Mouse (Mus musculus) kidney, embryonic 14.5 days (tissue): ENCODE measurements around the gene Eef1a2. TPM values are rescaled to one million over a fixed set of nuclear protein-coding genes. Genes with fewer than 3 reads are reported as not detected.

Experiments
- ATAC-seq: fragments of 200-750 bp; cut with Nextera tagmentation; 2 replicates; pipeline ENCODE4 v1.8.0; 2017; ENCODE audit warnings: moderate number of reproducible peaks, mild to moderate bottlenecking, moderate TSS enrichment, moderate library complexity; ENCODE audit not compliant: low FRiP score, low TSS enrichment
- H3K27ac ChIP-seq: fragments of 300-500 bp; sonication (generic); 2 replicates; pipeline ENCODE4 v1.5.1; 2014; ENCODE audit warnings: low read depth, mild to moderate bottlenecking, low read length, moderate library complexity, mixed read lengths
- H3K27me3 ChIP-seq: fragments of 300-500 bp; sonication (generic); 2 replicates; pipeline ENCODE4 v1.6.1; 2014; ENCODE audit warnings: mild to moderate bottlenecking, low read length; ENCODE audit not compliant: control insufficient read depth, insufficient read depth
- H3K36me3 ChIP-seq: fragments of 300-500 bp; sonication (generic); 2 replicates; pipeline ENCODE4 v1.6.1; 2014; ENCODE audit warnings: low read length, mixed read lengths; ENCODE audit not compliant: control insufficient read depth, insufficient read depth
- H3K4me1 ChIP-seq: fragments of 300-500 bp; sonication (generic); 2 replicates; pipeline ENCODE4 v1.6.1; 2014; ENCODE audit warnings: low read length, mixed read lengths; ENCODE audit not compliant: control insufficient read depth, insufficient read depth
- H3K4me2 ChIP-seq: fragments of 300-500 bp; sonication (generic); replicated peaks from 2 replicates; pipeline ENCODE4 v1.6.1; 2014; ENCODE audit warnings: low read depth, mild to moderate bottlenecking, low read length
- H3K4me3 ChIP-seq: fragments of 300-500 bp; sonication (generic); 2 replicates; pipeline ENCODE4 v1.5.1; 2014; ENCODE audit warnings: mild to moderate bottlenecking, low read length
- H3K9ac ChIP-seq: fragments of 300-500 bp; sonication (generic); 2 replicates; pipeline ENCODE4 v1.6.1; 2014; ENCODE audit warnings: low read depth, mild to moderate bottlenecking, low read length, moderate library complexity
- H3K9me3 ChIP-seq: fragments of 300-500 bp; sonication (generic); 2 replicates; pipeline ENCODE4 v1.6.1; 2016; ENCODE audit warnings: low read length; ENCODE audit not compliant: control insufficient read depth
- WGBS: fragments of 180-500 bp; shearing (Covaris S2); extraction: QIAGEN DNeasy Blood & Tissue Kit; methylation state at CpG from one replicate; pipeline ENCODE4 v1.1.7; 2014; 5-methylcytosine and 5-hydroxymethylcytosine counted together
- polyA plus RNA-seq: library from polyadenylated mRNA; unstranded; fragments of >200 nt; fragmentation: Nextera tagmentation; extraction: Ambion mirVana; gene quantifications from 2 replicates; pipeline ENCODE4 v1.2.1, GENCODE M21; 2014

Eef1a2 gene
- polyA plus RNA-seq, 1 experiment from 2014 or later, result not detected

DNA sequence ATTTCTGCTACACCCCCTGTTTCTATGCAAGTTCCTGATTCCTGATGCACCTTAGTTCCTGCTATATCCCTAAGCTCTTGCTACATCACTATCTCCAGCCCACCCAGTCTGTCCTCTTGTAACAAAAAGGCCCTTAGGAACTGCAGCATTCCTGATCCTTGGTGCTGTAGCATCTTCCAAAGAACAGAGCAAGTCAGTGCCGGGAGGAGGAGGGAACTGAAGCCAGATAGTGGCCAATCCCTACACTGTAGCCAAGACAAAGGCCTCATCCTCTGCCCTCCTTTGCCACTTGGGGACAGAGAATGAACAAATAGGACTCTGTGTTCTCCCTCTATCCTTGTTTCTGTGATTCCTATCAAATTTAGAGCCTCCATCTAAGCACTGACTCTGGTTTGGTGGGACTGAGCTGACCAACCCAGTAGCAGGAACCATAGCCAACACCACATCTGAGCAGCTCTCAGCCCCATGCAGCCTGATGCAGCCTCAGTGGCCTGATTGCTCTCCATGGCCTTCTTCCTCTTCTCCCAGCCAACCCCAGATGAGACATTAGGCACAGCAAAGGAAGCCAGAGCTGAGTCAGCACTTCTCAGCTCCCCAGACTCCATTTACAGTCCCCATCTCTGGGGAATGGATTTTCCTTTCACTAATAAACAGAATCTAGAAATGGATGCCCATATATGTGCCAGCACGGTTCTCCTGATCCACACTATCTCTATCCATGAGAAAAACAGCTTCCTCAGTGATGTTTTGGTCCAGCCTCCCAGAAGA, 13.1 kb downstream of the Eef1a2 start:
- no peak for ATAC-seq
- WGBS, result 64% methylated on average over 2 of the region's 2 CpGs
- H3K4me3 ChIP-seq, result no peak overlapping the region
- no peaks in the 10 kb centered on the region for H3K9me3 ChIP-seq
- no peak overlapping the region for H3K27ac ChIP-seq
- no peaks in the 10 kb centered on the region for H3K4me1 ChIP-seq
- no peak overlapping the region for H3K4me2 ChIP-seq
- peaks cover 23% of the 10 kb centered on the region for H3K27me3 ChIP-seq
- no peak overlapping the region for H3K9ac ChIP-seq
- no peaks in the 10 kb centered on the region for H3K36me3 ChIP-seq

DNA sequence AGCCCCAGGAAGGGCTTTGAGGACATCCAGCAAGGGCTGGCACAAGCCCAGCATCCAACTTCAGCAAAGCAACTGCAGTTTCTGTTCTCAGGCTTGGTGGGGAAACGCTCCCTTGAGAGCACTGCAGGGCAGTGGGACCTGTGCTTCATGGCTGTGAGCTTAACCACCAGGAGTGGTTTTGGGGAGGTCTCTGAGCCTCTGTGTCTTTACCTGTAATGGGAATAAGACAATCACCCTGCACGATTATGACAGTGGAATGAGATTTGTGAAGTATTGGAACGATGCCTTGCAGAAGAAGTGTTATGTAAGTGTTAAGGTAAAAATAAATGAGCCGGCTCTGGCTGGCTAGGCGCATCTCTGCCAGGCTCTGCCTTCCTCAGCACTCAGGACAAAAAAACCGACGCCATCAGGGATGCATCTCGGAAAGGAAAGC, 14.1 kb downstream of the Eef1a2 start:
- no peaks in the 10 kb centered on the region for H3K4me1 ChIP-seq
- H3K9ac ChIP-seq, result no peak overlapping the region
- no peak overlapping the region for H3K4me2 ChIP-seq
- peaks cover 15% of the 10 kb centered on the region for H3K27me3 ChIP-seq
- no peaks in the 10 kb centered on the region for H3K36me3 ChIP-seq
- WGBS, result 60% methylated on average over 8 of the region's 8 CpGs
- no peak for ATAC-seq
- no peak overlapping the region for H3K4me3 ChIP-seq
- no peaks in the 10 kb centered on the region for H3K9me3 ChIP-seq
- no peak overlapping the region for H3K27ac ChIP-seq

DNA sequence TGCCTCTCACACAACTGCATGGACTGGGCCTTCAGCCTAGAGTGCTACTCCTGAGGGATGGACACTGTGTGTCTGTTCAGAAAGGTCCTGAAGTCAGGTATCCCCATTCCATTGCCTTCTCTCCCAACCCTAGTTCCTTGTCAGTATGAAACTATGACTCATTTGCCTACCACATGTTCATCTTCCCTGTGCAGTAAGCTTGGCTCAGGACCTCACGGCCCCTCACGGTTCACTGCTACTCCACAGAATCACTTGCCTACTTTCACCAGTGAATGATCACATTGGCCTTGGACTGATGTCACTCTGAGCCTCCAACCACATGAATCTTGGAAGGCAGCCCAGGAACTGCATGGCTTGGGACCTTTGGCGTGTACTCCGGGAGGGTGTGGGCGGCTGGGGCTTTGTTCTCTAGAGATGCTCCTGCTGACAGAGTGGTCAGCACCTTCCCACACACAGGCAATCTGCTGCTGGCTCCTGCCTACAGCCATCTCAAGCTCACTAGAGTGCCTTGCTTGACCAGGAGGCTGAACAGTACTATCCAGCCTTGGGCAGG, 17.1 kb downstream of the Eef1a2 start:
- Histone ChIP-seq H3K4me2 (no peak overlapping the region), H3K4me1 (no peaks in the 10 kb centered on the region), H3K9me3 (no peaks in the 10 kb centered on the region), H3K27ac (no peak overlapping the region), H3K36me3 (no peaks in the 10 kb centered on the region), H3K4me3 (no peak overlapping the region), H3K9ac (no peak overlapping the region), H3K27me3 (peaks cover 28% of the 10 kb centered on the region)
- ATAC-seq, result no peak
- whole genome bisulfite sequencing, result 89% methylated on average over 5 of the region's 5 CpGs

DNA sequence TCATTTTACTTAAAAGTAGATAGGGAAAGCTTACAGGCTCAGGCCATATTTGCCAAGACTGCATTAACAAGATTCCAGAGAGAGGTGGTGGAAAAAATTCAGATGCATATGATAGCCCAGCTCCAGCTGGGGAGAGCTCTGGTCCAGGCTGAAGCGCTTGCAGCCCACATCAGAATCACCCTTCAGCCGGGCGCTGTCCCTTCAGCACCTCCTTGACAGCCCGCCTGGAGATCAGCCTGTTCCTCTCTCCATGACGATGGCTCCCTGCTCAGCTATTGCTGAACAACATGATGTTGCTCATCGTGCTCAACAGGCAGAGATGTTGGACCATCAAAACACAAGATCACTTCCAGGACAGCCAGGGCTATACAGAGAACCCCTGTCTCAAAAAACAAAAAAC, 19.9 kb downstream of the Eef1a2 start:
- Histone ChIP-seq H3K27ac (no peak overlapping the region), H3K4me2 (no peak overlapping the region), H3K36me3 (no peaks in the 10 kb centered on the region), H3K4me3 (no peak overlapping the region), H3K27me3 (peaks cover 56% of the 10 kb centered on the region), H3K4me1 (0 out of 2 replicates have a peak, but pooled peaks cover 3% of the 10 kb centered on the region), H3K9me3 (no peaks in the 10 kb centered on the region), H3K9ac (no peak overlapping the region)
- WGBS, result 3% methylated on average over 6 of the region's 6 CpGs
- no peak for ATAC-seq

DNA sequence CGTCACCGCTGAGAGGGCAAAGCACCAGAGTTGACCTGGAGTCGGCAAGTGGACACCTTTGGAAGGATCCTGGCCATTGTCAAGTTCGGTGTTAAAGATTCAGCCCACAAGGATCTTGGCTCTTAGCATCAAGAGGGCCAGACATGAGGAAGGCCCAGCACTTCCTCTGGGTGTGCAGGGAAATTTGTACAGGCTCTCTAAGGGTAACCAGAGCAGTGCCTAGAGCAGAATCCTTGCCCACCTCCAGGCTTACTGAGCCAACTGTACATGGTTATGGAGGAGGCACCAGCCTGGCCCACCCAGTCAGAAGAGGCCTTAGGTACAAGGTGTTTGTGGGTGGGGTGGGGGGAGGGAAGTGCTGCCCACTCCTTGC, 21.4 kb downstream of the Eef1a2 start:
- H3K4me2 ChIP-seq, result no peak overlapping the region; the same call in 1 of the 2 replicates
- no peak for ATAC-seq
- WGBS, result 7% methylated on average over 4 of the region's 4 CpGs
- H3K4me1 ChIP-seq, result 0 out of 2 replicates have a peak, but pooled peaks cover 3% of the 10 kb centered on the region
- no peak overlapping the region for H3K9ac ChIP-seq
- peaks cover 61% of the 10 kb centered on the region for H3K27me3 ChIP-seq
- no peaks in the 10 kb centered on the region for H3K9me3 ChIP-seq
- H3K4me3 ChIP-seq, result peak overlapping the region; percentile 38; the same call in 1 of the 2 replicates
- no peaks in the 10 kb centered on the region for H3K36me3 ChIP-seq
- H3K27ac ChIP-seq, result no peak overlapping the region

DNA sequence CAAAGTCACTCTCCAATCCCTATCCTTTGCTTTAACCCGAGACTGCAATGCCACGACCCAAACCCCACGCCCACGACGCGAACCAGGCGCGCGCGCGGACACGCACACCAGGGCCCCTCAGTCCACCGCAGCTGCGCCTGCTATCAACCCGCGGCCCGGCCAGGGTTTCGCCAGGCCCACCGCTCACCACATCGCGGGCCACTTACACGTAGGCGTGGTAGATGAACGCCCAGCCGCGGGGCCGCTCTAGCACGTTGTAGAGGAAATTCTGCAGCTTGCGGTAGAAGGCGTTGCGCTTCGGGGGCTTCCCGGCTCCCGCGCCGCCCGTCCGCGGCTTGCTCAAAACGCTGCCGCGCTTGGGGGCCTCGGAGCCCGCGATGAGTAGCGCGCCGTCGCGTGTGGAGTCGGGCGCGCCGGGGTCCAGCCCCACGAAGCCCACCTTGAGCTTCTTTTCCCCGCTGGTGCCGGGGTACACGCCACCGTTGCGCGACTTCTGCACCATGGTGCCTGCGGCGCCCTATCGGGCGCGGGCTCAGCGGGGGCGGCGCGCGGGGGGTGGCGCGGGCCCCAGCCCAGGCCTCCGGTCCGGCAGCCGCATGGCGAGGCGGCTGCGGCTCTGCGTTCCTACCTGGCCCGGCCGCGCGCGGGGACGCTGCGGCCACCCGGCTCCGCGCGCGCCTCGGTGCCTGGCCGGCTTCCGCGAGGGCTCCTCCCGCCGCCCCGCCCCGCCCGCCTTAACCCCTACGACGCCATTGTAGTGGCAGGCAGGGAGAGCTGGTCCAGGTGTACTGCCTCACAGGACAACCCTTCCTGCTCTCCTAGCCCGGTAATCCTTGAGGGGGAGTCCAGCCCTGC, 22.0 kb downstream of the Eef1a2 start, which contains the start of gene Kcnq2:
TSS of gene Kcnq2 (minus strand) at position 710 of the 855 bp plus-strand sequence.
- peak; percentile 49; the same call in 1 of the 2 replicates for ATAC-seq
- H3K4me3 ChIP-seq, result peak within 1 kb of the TSS; percentile 38

DNA sequence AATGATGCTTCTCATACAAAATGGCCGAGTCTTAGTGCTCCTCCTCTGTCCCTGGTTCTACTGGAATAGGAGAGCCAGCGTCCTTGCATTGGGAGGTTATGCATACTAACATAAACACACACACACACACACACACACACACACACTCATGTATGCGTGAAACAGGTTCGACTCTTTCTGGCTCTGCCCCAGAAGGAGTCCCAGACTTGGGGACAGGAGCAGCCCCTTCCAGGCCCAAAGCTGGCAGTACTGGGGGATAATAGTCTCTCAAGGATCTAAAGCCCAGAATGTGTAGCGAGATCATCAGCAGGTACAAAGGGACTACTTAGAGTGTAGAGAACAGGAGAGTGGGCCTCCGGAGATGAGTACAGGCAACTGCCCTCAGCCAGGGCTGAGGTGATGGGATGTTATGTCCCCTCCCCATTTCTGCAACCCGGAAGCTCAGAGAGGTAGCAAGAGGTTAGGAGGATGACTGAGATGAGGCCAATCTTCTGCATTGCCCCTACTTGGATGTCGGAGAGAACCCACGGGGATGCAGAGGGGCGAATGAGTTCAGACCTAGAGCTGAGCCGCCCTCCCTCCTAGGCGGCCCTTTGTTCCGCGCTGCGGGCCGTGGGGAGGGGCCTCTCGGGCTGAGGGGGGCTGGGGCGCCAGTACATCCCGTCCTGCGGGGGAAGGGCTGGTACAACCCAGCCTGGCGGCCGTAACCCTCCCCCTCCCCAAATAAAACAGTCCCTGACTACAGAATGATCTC, 22.8 kb downstream of the Eef1a2 start:
- Histone ChIP-seq H3K27me3 (peaks cover 56% of the 10 kb centered on the region), H3K4me3 (peak overlapping the region; percentile 38), H3K4me1 (0 out of 2 replicates have a peak, but pooled peaks cover 3% of the 10 kb centered on the region), H3K27ac (no peak overlapping the region), H3K4me2 (peak overlapping the region; percentile 62), H3K9me3 (no peaks in the 10 kb centered on the region), H3K9ac (no peak overlapping the region), H3K36me3 (no peaks in the 10 kb centered on the region)
- ATAC-seq, result peak; percentile 80; the same call in 1 of the 2 replicates
- 9% methylated on average over 21 of the region's 22 CpGs for WGBS

More for the DNA sequence above, 22.0 kb downstream of the Eef1a2 start, which contains the start of gene Kcnq2:
- WGBS, result under 1% methylated on average over 88 of the region's 104 CpGs
- no peak within 1 kb of the TSS for H3K9ac ChIP-seq
- H3K9me3 ChIP-seq, result no peaks in the 10 kb centered on the region
- H3K4me2 ChIP-seq, result peak within 1 kb of the TSS; percentile 62
- no peak within 1 kb of the TSS for H3K27ac ChIP-seq
- no peaks in the 10 kb centered on the region for H3K36me3 ChIP-seq
- peaks cover 58% of the 10 kb centered on the region for H3K27me3 ChIP-seq
- H3K4me1 ChIP-seq, result 0 out of 2 replicates have a peak, but pooled peaks cover 3% of the 10 kb centered on the region

DNA sequence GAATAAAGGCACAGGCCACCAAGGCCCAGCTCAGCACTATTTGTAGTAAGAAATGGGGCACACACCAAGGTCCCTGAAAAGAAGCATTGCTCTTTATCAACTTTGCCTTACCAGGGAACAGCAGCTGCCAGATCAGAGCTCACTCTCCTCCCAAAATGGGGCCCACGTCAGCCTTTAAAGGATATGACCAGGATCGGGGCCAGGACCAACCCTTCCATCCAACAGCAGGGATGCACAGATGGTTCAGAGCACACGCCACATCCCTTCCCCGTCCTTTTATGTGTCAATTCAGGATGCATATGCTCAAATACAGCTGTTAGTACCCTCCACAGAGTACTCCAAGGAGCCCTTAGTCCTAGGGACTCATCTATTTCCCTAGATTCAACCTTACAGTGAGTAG, 26.6 kb downstream of the Eef1a2 start:
- Histone ChIP-seq H3K27ac (no peak overlapping the region), H3K36me3 (no peaks in the 10 kb centered on the region), H3K9me3 (no peaks in the 10 kb centered on the region), H3K9ac (no peak overlapping the region), H3K27me3 (peaks cover 37% of the 10 kb centered on the region), H3K4me1 (0 out of 2 replicates have a peak, but pooled peaks cover 3% of the 10 kb centered on the region), H3K4me3 (no peak overlapping the region), H3K4me2 (no peak overlapping the region)
- 72% methylated on average over 4 of the region's 4 CpGs for WGBS
- ATAC-seq, result no peak
